Mouse (Mus musculus) regulatory T cell (primary cell): ENCODE results near the gene Timm17b.

ENCODE experiments used
- in situ Hi-C: fragments of 300-600 bp; cut with MboI, MseI; formaldehyde crosslinking; loops from one replicate; pipeline ENCODE4 v1.15.1; 2025; ENCODE audit warnings: high pct_unique_total_duplicates

Gene Timm17b

GRCm38 (mm10) chrX:7919601-7920383 is 20.6 kb downstream of the Timm17b start, which contains the start of gene Pcsk1n:
TSS of gene Pcsk1n (plus strand) at chrX:7919822.
- in situ Hi-C loops, result no loop called here

GRCm38 (mm10) chrX:7922032-7922431 is 22.9 kb downstream of the Timm17b start:
- in situ Hi-C loops, result no loop called here

GRCm38 (mm10) chrX:7926266-7926665 is 27.1 kb downstream of the Timm17b start:
- in situ Hi-C loops, result no loop called here

- in situ Hi-C loops, result no loop called here
Measured at GRCm38 (mm10) chrX:7927116-7927515, 28.0 kb downstream of the Timm17b start.

- in situ Hi-C loops, result no loop called here
Measured at GRCm38 (mm10) chrX:7928270-7928790, 29.2 kb downstream of the Timm17b start, which contains the start of gene Eras. TSS of gene Eras (minus strand) at chrX:7928607.

- in situ Hi-C loops, result no loop called here
Measured at GRCm38 (mm10) chrX:7936874-7937273, 37.7 kb downstream of the Timm17b start.

- in situ Hi-C loops, result no loop called here
Measured at GRCm38 (mm10) chrX:7937667-7938066, 38.5 kb downstream of the Timm17b start.

GRCm38 (mm10) chrX:7945618-7946017 is 46.5 kb downstream of the Timm17b start:
- in situ Hi-C loops, result no loop called here

- in situ Hi-C loops, result no loop called here
Measured at GRCm38 (mm10) chrX:7947108-7947899, 48.1 kb downstream of the Timm17b start, which contains the start of gene Hdac6. TSS of gene Hdac6 (minus strand) at chrX:7947889.

GRCm38 (mm10) chrX:7947900-7948492 is 48.8 kb downstream of the Timm17b start:
- in situ Hi-C loops, result no loop called here

GRCm38 (mm10) chrX:7950091-7950490 is 50.9 kb downstream of the Timm17b start:
- in situ Hi-C loops, result no loop called here
